Mouse (Mus musculus) spleen, adult 2 months (tissue): ENCODE measurements at regions not wholly inside any gene's neighbourhood (a gene's known extent, or its start where the extent isn't known, plus 50 kb on each side); places are given as distances from the start of the nearest gene placed in this dataset.

ENCODE experiments used
- DNase-seq, 2 experiments: peaks; one replicate each; pipeline versions ENCODE4 v3.0.0 to v3.0.0-alpha.2; 2012 to 2021; ENCODE audit warnings: low spot score in 2 of 2, low read depth in 1 of 2
- H3K27ac ChIP-seq: fragments of 200-500 bp; 2 replicates; pipeline ENCODE4 v1.5.1; 2012; ENCODE audit warnings: low read length, inconsistent platforms; ENCODE audit not compliant: insufficient read depth
- H3K27me3 ChIP-seq: fragments of 200-500 bp; 2 replicates; pipeline ENCODE4 v1.6.1; 2012; ENCODE audit warnings: mild to moderate bottlenecking, moderate library complexity, low read length, inconsistent platforms; ENCODE audit not compliant: control insufficient read depth, insufficient read depth
- H3K36me3 ChIP-seq: fragments of 200-500 bp; 2 replicates; pipeline ENCODE4 v1.6.1; 2012; ENCODE audit warnings: mild to moderate bottlenecking, low read length, inconsistent platforms; ENCODE audit not compliant: control insufficient read depth, insufficient read depth
- H3K4me1 ChIP-seq: fragments of 200-500 bp; 2 replicates; pipeline ENCODE4 v1.6.1; 2011; ENCODE audit warnings: inconsistent platforms; ENCODE audit not compliant: control insufficient read depth, insufficient read depth, insufficient read length
- H3K4me3 ChIP-seq: fragments of 200-500 bp; 2 replicates; pipeline ENCODE4 v1.5.1; 2011; ENCODE audit warnings: mild to moderate bottlenecking, inconsistent platforms; ENCODE audit not compliant: insufficient read depth, insufficient read length; ENCODE audit errors: extremely low read depth
- CTCF ChIP-seq: fragments of 200-500 bp; IDR thresholded peaks from 2 replicates; pipeline ENCODE4 v1.5.1; 2011; ENCODE audit warnings: mild to moderate bottlenecking, inconsistent platforms; ENCODE audit not compliant: insufficient read depth, insufficient read length, insufficient replicate concordance; ENCODE audit errors: extremely low read depth
- POLR2A ChIP-seq: fragments of 200-500 bp; IDR thresholded peaks from 2 replicates; pipeline ENCODE4 v1.6.1; 2011; ENCODE audit warnings: low read depth, low read length, inconsistent platforms
- WGBS: fragments of 180-500 bp; shearing (Covaris S2); methylation state at CpG from one replicate; pipeline ENCODE4 v1.1.7; 2018; 5-methylcytosine and 5-hydroxymethylcytosine counted together

DNA sequence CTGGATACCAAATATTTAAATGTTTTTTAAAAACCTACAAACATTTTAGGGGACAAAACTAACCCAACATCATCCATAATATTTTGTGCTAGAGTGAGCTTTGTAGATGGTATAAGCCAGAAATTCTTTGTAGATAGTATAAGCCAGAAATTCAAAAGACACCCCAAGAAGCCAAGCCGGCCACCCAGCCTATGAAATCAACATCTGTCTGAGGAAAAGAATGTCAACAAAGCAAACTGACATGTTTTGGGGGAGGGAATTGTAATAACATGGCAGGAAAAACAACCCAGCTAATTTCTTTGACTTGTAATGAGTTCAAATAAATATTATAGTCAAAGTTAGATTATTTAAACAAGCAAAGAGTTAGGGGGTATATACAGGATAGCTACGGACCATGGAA is 246.9 kb upstream of the Gm5148 start:
- Histone ChIP-seq H3K27me3 (no peaks in the 10 kb centered on the region), H3K4me3 (no peak overlapping the region), H3K4me1 (peaks cover 5% of the 10 kb centered on the region; the same call in 1 of the 2 replicates), H3K36me3 (no peaks in the 10 kb centered on the region), H3K27ac (no peak overlapping the region)
- WGBS = 83% methylated on average over 2 of the region's 2 CpGs
- no peak for TF ChIP-seq CTCF
- TF ChIP-seq POLR2A = no peak
- no peak for DNase-seq

DNA sequence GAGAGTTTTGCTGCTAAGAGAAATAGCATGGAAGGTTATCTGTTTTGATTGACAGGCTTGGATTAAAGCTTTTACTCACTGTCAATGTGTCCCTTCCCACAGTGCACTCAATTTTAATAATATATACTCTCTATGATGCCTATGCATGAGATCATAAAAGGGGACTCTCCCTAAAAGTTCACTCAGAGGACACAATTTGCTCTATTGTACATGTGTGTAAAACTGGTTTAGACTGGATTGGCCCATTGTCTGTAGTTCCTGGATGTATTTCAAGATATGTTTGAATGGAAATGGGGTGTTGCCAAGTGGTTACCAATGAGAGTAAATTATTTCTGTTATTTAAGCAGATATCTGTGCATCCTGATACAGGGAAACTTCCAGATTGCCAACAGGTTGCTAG is 244.4 kb upstream of the Gm5148 start:
- H3K4me3 ChIP-seq = no peak overlapping the region

DNA sequence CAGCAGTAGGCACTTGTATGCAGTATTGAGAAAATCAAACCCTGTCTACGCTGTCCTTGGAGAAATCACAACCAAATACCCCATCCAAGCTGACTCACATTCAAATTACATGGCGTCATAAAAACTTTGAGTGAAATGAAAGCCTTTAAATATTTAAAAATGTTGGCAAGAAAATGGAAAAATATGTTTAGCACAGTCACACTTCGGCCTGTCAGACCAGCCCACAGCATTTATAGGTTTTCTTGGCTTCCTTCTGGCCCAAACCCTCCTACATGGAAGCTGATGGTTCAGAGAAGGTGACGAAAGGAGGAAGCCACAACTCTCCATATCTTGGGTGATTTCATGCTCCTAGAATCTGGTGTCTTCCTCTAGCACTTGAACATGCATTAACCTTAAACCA is 240.9 kb upstream of the Gm5148 start:
- no peak overlapping the region for H3K27ac ChIP-seq
- WGBS = 79% methylated on average over 4 of the region's 4 CpGs
- no peaks in the 10 kb centered on the region for H3K27me3 ChIP-seq
- H3K36me3 ChIP-seq = no peaks in the 10 kb centered on the region
- no peak for DNase-seq
- no peak overlapping the region for H3K4me3 ChIP-seq
- TF ChIP-seq CTCF (no peak), POLR2A (no peak)
- no peaks in the 10 kb centered on the region for H3K4me1 ChIP-seq

More for the DNA sequence above, 244.4 kb upstream of the Gm5148 start:
- no peak for TF ChIP-seq CTCF
- no peak for TF ChIP-seq POLR2A
- Histone ChIP-seq H3K36me3 (no peaks in the 10 kb centered on the region), H3K4me1 (no peaks in the 10 kb centered on the region), H3K27ac (no peak overlapping the region), H3K27me3 (no peaks in the 10 kb centered on the region)
- DNase-seq = no peak

DNA sequence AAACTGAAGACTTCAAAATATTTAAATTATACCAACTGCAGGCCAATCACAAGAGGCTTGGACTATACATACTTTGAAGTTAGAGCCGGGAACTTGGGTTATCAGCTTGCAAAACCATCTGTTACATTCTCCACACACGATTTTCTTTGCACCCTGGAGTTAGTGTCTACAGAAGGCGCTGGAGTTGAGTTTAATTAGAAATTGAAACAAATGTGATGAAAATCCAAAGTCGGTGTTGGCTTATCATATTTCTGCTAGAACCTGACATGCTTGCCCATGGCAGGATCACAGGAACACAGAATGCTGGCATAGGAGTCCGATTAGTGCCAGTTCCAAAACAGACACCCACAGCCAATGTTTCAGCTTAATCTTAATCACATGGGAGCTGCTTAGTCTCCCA is 239.8 kb upstream of the Gm5148 start:
- TF ChIP-seq CTCF (no peak), POLR2A (no peak)
- H3K4me3 ChIP-seq = no peak overlapping the region
- no peak for DNase-seq
- H3K27me3 ChIP-seq = no peaks in the 10 kb centered on the region
- H3K27ac ChIP-seq = no peak overlapping the region
- H3K36me3 ChIP-seq = no peaks in the 10 kb centered on the region
- no peaks in the 10 kb centered on the region for H3K4me1 ChIP-seq
- WGBS = 88% methylated on average over 5 of the region's 5 CpGs

DNA sequence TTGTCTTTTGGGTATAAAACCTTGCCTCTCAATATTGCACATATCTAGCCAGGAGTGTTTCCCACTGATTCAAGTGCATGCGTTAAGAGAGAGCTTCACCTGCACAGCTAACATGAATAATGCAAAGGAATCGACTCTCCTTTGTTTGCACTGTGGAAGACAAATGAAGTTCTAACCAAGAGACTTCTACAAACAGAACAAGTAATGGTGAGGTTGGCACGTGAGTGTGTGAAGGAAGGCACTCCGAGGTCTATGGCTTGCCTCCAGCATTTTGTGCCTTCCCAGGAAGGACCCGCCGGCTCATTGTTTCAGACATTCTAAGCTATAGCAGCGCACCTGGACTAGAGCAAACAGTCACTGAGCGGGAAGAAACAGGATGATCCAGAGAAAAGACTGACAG is 238.5 kb upstream of the Gm5148 start:
- 93% methylated on average over 8 of the region's 8 CpGs for WGBS
- H3K4me1 ChIP-seq = no peaks in the 10 kb centered on the region
- H3K27me3 ChIP-seq = no peaks in the 10 kb centered on the region
- H3K36me3 ChIP-seq = no peaks in the 10 kb centered on the region
- H3K4me3 ChIP-seq = no peak overlapping the region
- TF ChIP-seq POLR2A (no peak), CTCF (no peak)
- H3K27ac ChIP-seq = no peak overlapping the region
- no peak for DNase-seq

DNA sequence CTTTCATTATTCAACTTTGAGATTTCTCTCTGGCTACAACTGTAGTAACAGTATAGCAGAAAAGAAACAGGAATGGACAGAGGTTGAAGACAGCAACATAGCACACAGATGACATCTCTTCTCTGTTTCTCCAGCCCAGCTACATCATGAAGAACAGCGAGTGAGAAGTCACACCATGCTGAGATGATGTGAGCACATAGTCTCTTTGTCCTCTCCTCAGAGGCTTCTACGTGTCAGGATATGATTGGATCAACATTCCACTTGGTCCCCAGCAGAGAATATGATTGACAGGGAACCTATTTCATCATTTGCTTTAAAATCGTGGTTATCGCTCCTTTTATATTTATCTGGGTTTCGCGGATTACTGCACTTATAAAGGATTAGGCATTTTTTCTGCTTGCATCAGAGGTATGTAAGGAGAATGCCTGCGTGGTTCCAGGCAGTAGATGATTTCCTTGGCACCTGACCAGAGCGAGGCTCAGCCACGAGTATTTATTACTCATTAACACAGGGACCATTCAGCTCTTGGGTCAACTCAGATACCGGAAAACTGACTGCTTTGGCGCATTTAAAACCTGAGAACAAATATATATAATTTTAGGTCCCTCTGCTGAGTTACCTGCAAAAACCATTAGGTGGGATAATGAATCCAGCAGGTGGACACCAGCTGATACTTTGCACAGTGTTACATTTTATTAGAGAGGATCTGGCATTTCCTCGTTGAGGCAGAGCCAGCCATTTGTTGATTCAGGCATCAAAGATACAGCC is 237.9 kb upstream of the Gm5148 start:
- no peak overlapping the region for H3K27ac ChIP-seq
- TF ChIP-seq POLR2A = no peak
- no peak for TF ChIP-seq CTCF
- DNase-seq = no peak
- no peaks in the 10 kb centered on the region for H3K27me3 ChIP-seq
- no peaks in the 10 kb centered on the region for H3K36me3 ChIP-seq
- H3K4me1 ChIP-seq = no peaks in the 10 kb centered on the region
- WGBS = 86% methylated on average over 12 of the region's 12 CpGs
- no peak overlapping the region for H3K4me3 ChIP-seq

DNA sequence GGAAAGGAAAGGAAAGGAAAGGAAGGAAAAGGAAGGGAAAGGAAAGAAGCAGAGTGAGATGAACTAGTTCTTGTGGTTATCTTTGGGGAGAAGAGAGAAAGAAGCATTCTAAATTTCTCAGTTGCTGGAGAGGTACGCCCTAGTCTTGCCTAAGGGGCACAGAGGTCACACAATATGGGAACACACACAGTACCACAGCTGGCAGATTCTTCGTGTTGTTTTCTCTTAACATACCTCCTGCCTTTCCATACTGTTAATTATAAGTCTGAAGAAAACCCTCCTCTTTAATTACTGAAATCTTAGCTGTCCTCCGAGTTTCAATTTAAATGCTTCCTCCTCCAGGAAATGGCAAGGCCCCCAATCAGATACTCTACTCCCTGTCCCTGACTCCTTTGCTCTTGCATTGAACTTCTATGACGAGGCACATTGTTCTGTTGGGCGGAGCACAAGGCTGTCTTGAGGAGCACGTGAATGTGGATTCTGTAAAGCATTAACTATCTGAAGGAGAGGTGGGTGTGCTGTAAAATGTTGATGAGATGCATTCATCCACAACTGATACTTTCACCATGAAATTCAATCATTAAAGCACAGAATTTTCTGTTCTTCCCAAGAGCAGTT is 234.2 kb upstream of the Gm5148 start:
- WGBS = 80% methylated on average over 6 of the region's 6 CpGs
- H3K27ac ChIP-seq = no peak overlapping the region
- no peaks in the 10 kb centered on the region for H3K36me3 ChIP-seq
- no peak for DNase-seq
- H3K27me3 ChIP-seq = no peaks in the 10 kb centered on the region
- H3K4me3 ChIP-seq = no peak overlapping the region
- TF ChIP-seq POLR2A (no peak), CTCF (no peak)
- no peaks in the 10 kb centered on the region for H3K4me1 ChIP-seq

DNA sequence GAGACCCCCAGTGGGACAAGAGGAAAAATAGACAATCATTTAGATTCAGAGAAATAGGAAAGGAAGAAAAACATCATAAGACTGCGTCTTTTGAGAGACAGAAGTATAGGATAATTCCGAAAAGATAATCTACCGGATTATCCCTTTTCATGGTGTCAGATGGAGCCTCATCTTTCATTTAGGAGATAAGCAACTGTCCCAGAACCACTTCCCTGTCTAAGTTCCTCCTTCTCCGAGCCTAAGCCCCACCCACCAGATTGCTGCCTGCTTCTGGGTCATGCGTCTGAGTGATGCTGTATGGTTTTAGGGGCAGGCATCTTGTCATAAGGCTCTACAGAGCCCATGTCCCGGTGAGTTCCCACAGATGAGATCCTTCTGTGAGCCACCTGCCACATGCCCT is 232.3 kb upstream of the Gm5148 start:
- Histone ChIP-seq H3K4me3 (no peak overlapping the region), H3K27me3 (no peaks in the 10 kb centered on the region), H3K27ac (no peak overlapping the region), H3K36me3 (no peaks in the 10 kb centered on the region), H3K4me1 (no peaks in the 10 kb centered on the region)
- TF ChIP-seq CTCF = no peak
- no peak for TF ChIP-seq POLR2A
- 71% methylated on average over 6 of the region's 6 CpGs for WGBS
- DNase-seq = no peak
